Mouse (Mus musculus): ENCODE measurements at regions not wholly inside any gene's neighbourhood (a gene's known extent, or its start where the extent isn't known, plus 50 kb on each side); places are given as distances from the start of the nearest gene placed in this dataset.

- TF ChIP-seq POLR2A (IDR thresholded peaks at IDR 0.05; ENCODE audit: insufficient read depth, low read length): no peak
- no peak for TF ChIP-seq EP300 (IDR thresholded peaks at IDR 0.05; ENCODE audit: insufficient read depth, low read depth, low read length)
These were observed 228.0 kb upstream of the Arrdc4 start for GRCm38 (mm10) chr7:68976813-68977752.
